Mouse (Mus musculus): Measurements from ENCODE around the gene Inpp5f. TPM values are rescaled to one million over a fixed set of nuclear protein-coding genes. Genes with fewer than 3 reads are reported as not detected.

Inpp5f gene
- polyA plus RNA-seq (2015; fragmentation: Nextera tagmentation; extraction: Ambion mirVana): 5.5 and 5.9 TPM in 2 replicates

DNA sequence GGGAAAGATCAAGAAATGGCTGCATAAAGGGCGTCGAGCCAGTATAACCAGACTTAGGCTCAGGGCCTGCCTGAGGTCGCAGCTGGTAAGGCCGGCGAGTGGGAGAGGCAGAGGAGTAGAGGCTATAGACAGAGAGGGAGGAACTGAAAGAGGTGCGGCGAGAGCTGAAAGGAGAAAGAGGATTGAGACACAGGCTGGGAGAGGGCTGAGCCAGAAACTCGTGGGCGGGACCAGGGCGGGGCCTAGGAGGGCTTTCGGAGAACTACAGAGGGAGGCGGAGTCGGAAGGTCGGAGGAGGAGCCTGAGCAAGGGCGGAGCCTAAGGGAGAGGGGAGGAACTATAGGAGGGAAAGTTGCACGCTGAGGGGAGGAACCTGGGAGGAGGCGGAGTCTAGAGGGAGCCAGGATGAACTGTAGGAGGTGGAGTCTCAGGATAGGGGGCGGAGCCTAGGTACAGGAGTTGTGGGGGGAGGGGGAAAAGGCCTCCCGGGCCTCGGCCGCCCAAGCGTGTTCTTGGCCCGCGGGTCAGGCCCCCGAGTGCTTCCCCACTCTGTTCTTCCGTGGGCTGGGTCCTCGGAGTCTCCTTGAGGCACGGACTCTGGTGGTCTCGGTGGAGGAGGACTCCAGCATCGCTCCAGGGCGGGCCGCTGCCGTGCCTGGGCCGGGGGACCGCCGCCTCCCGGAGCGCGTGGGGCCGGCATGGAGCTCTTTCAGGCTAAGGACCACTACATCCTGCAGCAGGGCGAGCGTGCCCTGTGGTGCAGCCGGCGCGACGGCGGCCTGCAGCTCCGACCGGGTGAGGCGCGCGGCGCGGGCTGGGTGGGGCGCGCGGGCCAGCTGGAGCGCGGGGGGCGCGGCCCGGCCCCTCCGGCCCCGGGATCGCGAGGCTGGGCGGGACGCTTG, at the start of gene Inpp5f:
TSS of gene Inpp5f (plus strand) at position 432 of the 902 bp plus-strand sequence.

DNA sequence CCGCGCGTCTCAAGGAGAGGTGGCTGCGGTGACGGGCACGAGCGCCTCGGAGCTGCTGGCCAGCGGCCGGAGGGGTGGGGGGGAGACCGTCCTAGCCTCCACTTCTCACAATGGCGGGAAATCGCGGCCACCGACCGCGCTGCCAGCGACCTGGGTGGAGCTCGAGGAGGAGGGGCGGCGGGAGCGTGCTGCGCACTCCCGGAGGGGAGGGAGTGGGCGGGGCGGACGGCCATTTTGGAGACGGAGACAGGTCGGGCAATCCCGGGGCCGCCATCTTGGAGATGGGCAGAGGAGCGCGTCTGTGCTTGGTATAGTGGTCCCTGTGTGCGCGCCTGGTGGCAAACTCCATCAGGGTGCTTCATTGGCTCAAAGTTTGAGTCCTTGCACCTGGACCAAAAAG, 129.2 kb downstream of the Inpp5f start, which contains the start of gene Mcmbp:
TSS of gene Mcmbp (minus strand) at position 162 of the 400 bp plus-strand sequence.

DNA sequence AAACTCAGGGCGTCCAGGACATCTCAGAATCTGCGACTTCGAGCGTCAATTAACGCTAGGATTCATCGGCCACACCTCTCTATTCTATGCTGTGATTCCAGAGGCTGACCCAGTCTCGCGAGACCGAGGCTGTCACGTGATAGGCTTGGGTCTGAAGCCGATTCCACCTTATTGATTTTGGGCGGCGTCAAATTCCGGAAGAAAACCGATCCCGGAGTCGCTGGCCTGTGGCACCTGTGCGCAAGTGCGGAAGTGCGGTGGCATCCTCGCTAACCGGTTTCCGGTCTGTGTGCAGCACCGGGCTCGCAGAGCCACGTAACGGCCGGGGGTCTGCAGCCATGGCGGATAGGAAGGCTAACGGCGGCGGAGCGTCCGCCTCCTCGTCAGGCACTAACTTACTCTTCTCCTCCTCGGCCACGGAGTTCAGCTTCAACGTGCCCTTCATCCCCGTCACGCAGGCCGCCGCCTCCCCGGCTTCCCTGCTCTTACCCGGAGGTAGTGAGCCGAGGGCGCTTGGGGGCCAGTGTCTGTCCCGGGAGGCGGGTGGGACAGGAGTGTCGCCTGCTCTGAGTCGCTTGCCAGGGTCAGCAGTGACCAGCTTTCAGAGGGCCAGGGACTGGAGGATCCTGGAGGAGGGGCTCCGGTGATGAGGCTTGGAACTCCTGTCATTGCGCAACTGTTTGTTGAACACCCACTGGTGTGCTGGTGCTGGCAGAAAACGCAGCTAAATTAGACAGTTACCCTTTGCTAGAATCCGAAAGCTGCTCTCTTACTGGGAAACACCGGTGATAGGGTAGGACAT, 133.8 kb downstream of the Inpp5f start, which contains the start of gene Sec23ip:
TSS of gene Sec23ip (plus strand) at position 260 of the 802 bp plus-strand sequence.

Other genes starting within 250 kb of the Inpp5f start
- 11.3 and 13.4 TPM in 2 replicates for gene Rgs10, start 192.6 kb upstream of the Inpp5f start, polyA plus RNA-seq (2015; fragmentation: Nextera tagmentation; extraction: Ambion mirVana)
- gene Tial1, start 149.6 kb upstream of the Inpp5f start, polyA plus RNA-seq (2015; fragmentation: Nextera tagmentation; extraction: Ambion mirVana): 14.1 and 15.7 TPM in 2 replicates
- gene Bag3, start 87.7 kb upstream of the Inpp5f start, polyA plus RNA-seq (2015; fragmentation: Nextera tagmentation; extraction: Ambion mirVana): 31.3 and 36.2 TPM in 2 replicates
- 23.1 and 24.3 TPM in 2 replicates for gene Mcmbp, start 129.2 kb downstream of the Inpp5f start, polyA plus RNA-seq (2015; fragmentation: Nextera tagmentation; extraction: Ambion mirVana)
- gene Sec23ip, start 133.6 kb downstream of the Inpp5f start, polyA plus RNA-seq (2015; fragmentation: Nextera tagmentation; extraction: Ambion mirVana): 15.7 and 17.3 TPM in 2 replicates